Mouse (Mus musculus): ENCODE measurements around the gene Ptprt.

The Ptprt gene

GRCm38 (mm10) chr2:162528911-162529310, 132.0 kb downstream of the Ptprt start:
- DNase-seq (ENCODE audit: low read depth, low spot score), result no peak
- no peaks in the 10 kb centered on the region for H3K27me3 ChIP-seq (ENCODE audit: control insufficient read depth, insufficient read depth, low read length, poor library complexity, severe bottlenecking)
- no peaks in the 10 kb centered on the region for H3K36me3 ChIP-seq (ENCODE audit: control insufficient read depth, insufficient read depth, low read length, poor library complexity, severe bottlenecking)

- no peaks in the 10 kb centered on the region for H3K27me3 ChIP-seq (ENCODE audit: control insufficient read depth, insufficient read depth, low read length, poor library complexity, severe bottlenecking)
- DNase-seq (ENCODE audit: low read depth, low spot score), result no peak
- H3K36me3 ChIP-seq (ENCODE audit: control insufficient read depth, insufficient read depth, low read length, poor library complexity, severe bottlenecking), result no peaks in the 10 kb centered on the region
These were observed 145.0 kb downstream of the Ptprt start for GRCm38 (mm10) chr2:162515993-162516392.

GRCm38 (mm10) chr2:162513072-162513471, 147.9 kb downstream of the Ptprt start:
- Histone ChIP-seq H3K36me3 (ENCODE audit: control insufficient read depth, insufficient read depth, low read length, poor library complexity, severe bottlenecking) (no peaks in the 10 kb centered on the region), H3K27me3 (ENCODE audit: control insufficient read depth, insufficient read depth, low read length, poor library complexity, severe bottlenecking) (no peaks in the 10 kb centered on the region)
- no peak for DNase-seq (ENCODE audit: low read depth, low spot score)

GRCm38 (mm10) chr2:162512094-162512493, 148.9 kb downstream of the Ptprt start:
- Histone ChIP-seq H3K36me3 (ENCODE audit: control insufficient read depth, insufficient read depth, low read length, poor library complexity, severe bottlenecking) (no peaks in the 10 kb centered on the region), H3K27me3 (ENCODE audit: control insufficient read depth, insufficient read depth, low read length, poor library complexity, severe bottlenecking) (no peaks in the 10 kb centered on the region)
- no peak for DNase-seq (ENCODE audit: low read depth, low spot score)

- no peak for DNase-seq (ENCODE audit: low read depth, low spot score)
These were observed 151.9 kb downstream of the Ptprt start for GRCm38 (mm10) chr2:162509016-162509415.

GRCm38 (mm10) chr2:162507664-162508063, 153.3 kb downstream of the Ptprt start:
- DNase-seq (ENCODE audit: low read depth, low spot score), result no peak
- H3K27me3 ChIP-seq (ENCODE audit: control insufficient read depth, insufficient read depth, low read length, poor library complexity, severe bottlenecking), result no peaks in the 10 kb centered on the region
- no peaks in the 10 kb centered on the region for H3K36me3 ChIP-seq (ENCODE audit: control insufficient read depth, insufficient read depth, low read length, poor library complexity, severe bottlenecking)

More at GRCm38 (mm10) chr2:162509016-162509415, 151.9 kb downstream of the Ptprt start:
- Histone ChIP-seq H3K36me3 (ENCODE audit: control insufficient read depth, insufficient read depth, low read length, poor library complexity, severe bottlenecking) (no peaks in the 10 kb centered on the region), H3K27me3 (ENCODE audit: control insufficient read depth, insufficient read depth, low read length, poor library complexity, severe bottlenecking) (no peaks in the 10 kb centered on the region)

- DNase-seq (ENCODE audit: low read depth, low spot score), result no peak
- H3K27me3 ChIP-seq (ENCODE audit: control insufficient read depth, insufficient read depth, low read length, poor library complexity, severe bottlenecking), result no peaks in the 10 kb centered on the region
- no peaks in the 10 kb centered on the region for H3K36me3 ChIP-seq (ENCODE audit: control insufficient read depth, insufficient read depth, low read length, poor library complexity, severe bottlenecking)
These were observed 156.1 kb downstream of the Ptprt start for GRCm38 (mm10) chr2:162504850-162505249.

- Histone ChIP-seq H3K27me3 (ENCODE audit: control insufficient read depth, insufficient read depth, low read length, poor library complexity, severe bottlenecking) (no peaks in the 10 kb centered on the region), H3K36me3 (ENCODE audit: control insufficient read depth, insufficient read depth, low read length, poor library complexity, severe bottlenecking) (no peaks in the 10 kb centered on the region)
- DNase-seq (ENCODE audit: low read depth, low spot score), result no peak
These were observed 161.4 kb downstream of the Ptprt start for GRCm38 (mm10) chr2:162499501-162499915.

GRCm38 (mm10) chr2:162498191-162498590, 162.8 kb downstream of the Ptprt start:
- DNase-seq (ENCODE audit: low read depth, low spot score), result no peak
- Histone ChIP-seq H3K27me3 (ENCODE audit: control insufficient read depth, insufficient read depth, low read length, poor library complexity, severe bottlenecking) (no peaks in the 10 kb centered on the region), H3K36me3 (ENCODE audit: control insufficient read depth, insufficient read depth, low read length, poor library complexity, severe bottlenecking) (no peaks in the 10 kb centered on the region)

GRCm38 (mm10) chr2:162484036-162484435, 176.9 kb downstream of the Ptprt start:
- Histone ChIP-seq H3K36me3 (ENCODE audit: control insufficient read depth, insufficient read depth, low read length, poor library complexity, severe bottlenecking) (no peaks in the 10 kb centered on the region), H3K27me3 (ENCODE audit: control insufficient read depth, insufficient read depth, low read length, poor library complexity, severe bottlenecking) (no peaks in the 10 kb centered on the region)
- DNase-seq (ENCODE audit: low read depth, low spot score), result no peak

- Histone ChIP-seq H3K27me3 (ENCODE audit: control insufficient read depth, insufficient read depth, low read length, poor library complexity, severe bottlenecking) (no peaks in the 10 kb centered on the region), H3K36me3 (ENCODE audit: control insufficient read depth, insufficient read depth, low read length, poor library complexity, severe bottlenecking) (no peaks in the 10 kb centered on the region)
- DNase-seq (ENCODE audit: low read depth, low spot score), result no peak
These were observed 217.8 kb downstream of the Ptprt start for GRCm38 (mm10) chr2:162443106-162443505.

GRCm38 (mm10) chr2:162436646-162437045, 224.3 kb downstream of the Ptprt start:
- Histone ChIP-seq H3K36me3 (ENCODE audit: control insufficient read depth, insufficient read depth, low read length, poor library complexity, severe bottlenecking) (no peaks in the 10 kb centered on the region), H3K27me3 (ENCODE audit: control insufficient read depth, insufficient read depth, low read length, poor library complexity, severe bottlenecking) (no peaks in the 10 kb centered on the region)
- DNase-seq (ENCODE audit: low read depth, low spot score), result no peak

- Histone ChIP-seq H3K36me3 (ENCODE audit: control insufficient read depth, insufficient read depth, low read length, poor library complexity, severe bottlenecking) (no peaks in the 10 kb centered on the region), H3K27me3 (ENCODE audit: control insufficient read depth, insufficient read depth, low read length, poor library complexity, severe bottlenecking) (no peaks in the 10 kb centered on the region)
- no peak for DNase-seq (ENCODE audit: low read depth, low spot score)
These were observed 230.8 kb downstream of the Ptprt start for GRCm38 (mm10) chr2:162430171-162430570.

- no peaks in the 10 kb centered on the region for H3K36me3 ChIP-seq (ENCODE audit: control insufficient read depth, insufficient read depth, low read length, poor library complexity, severe bottlenecking)
- no peak for DNase-seq (ENCODE audit: low read depth, low spot score)
- no peaks in the 10 kb centered on the region for H3K27me3 ChIP-seq (ENCODE audit: control insufficient read depth, insufficient read depth, low read length, poor library complexity, severe bottlenecking)
These were observed 234.8 kb downstream of the Ptprt start for GRCm38 (mm10) chr2:162426114-162426513.

- no peaks in the 10 kb centered on the region for H3K27me3 ChIP-seq (ENCODE audit: control insufficient read depth, insufficient read depth, low read length, poor library complexity, severe bottlenecking)
- no peaks in the 10 kb centered on the region for H3K36me3 ChIP-seq (ENCODE audit: control insufficient read depth, insufficient read depth, low read length, poor library complexity, severe bottlenecking)
- DNase-seq (ENCODE audit: low read depth, low spot score), result no peak
These were observed 242.8 kb downstream of the Ptprt start for GRCm38 (mm10) chr2:162418181-162418580.

GRCm38 (mm10) chr2:162413073-162413812, 247.7 kb downstream of the Ptprt start:
- no peak for DNase-seq (ENCODE audit: low read depth, low spot score)
- no peaks in the 10 kb centered on the region for H3K27me3 ChIP-seq (ENCODE audit: control insufficient read depth, insufficient read depth, low read length, poor library complexity, severe bottlenecking)
- H3K36me3 ChIP-seq (ENCODE audit: control insufficient read depth, insufficient read depth, low read length, poor library complexity, severe bottlenecking), result no peaks in the 10 kb centered on the region
